Mouse (Mus musculus) thymus, adult 18-20 months (tissue): ENCODE measurements around the gene Gm21988.

Experiments used
- DNase-seq, 2 experiments: peaks; one replicate each; pipeline ENCODE4 v3.0.0; 2022; ENCODE audit warnings: mixed read lengths in 2 of 2

The Gm21988 gene

GRCm38 (mm10) chr11:70235254-70235900 is 4.3 kb downstream of the Gm21988 start:
- no peak for DNase-seq

- DNase-seq = no peak
Measured at GRCm38 (mm10) chr11:70234497-70234896, 5.1 kb downstream of the Gm21988 start.

- DNase-seq = no peak
Measured at GRCm38 (mm10) chr11:70234037-70234436, 5.6 kb downstream of the Gm21988 start.

- no peak for DNase-seq
Measured at GRCm38 (mm10) chr11:70233016-70233415, 6.6 kb downstream of the Gm21988 start.

GRCm38 (mm10) chr11:70232546-70232945 is 7.1 kb downstream of the Gm21988 start:
- DNase-seq = no peak

GRCm38 (mm10) chr11:70230239-70230727 is 9.3 kb downstream of the Gm21988 start:
- peak; percentile 53 to 62 for DNase-seq

GRCm38 (mm10) chr11:70229260-70230010 is 10.2 kb downstream of the Gm21988 start, which contains the start of gene Bcl6b:
TSS of gene Bcl6b (minus strand) at chr11:70229798.
- no peak for DNase-seq

GRCm38 (mm10) chr11:70228828-70229227 is 10.8 kb downstream of the Gm21988 start:
- peak; percentile 67 to 73 for DNase-seq

- DNase-seq = no peak
Measured at GRCm38 (mm10) chr11:70227661-70228245, 11.9 kb downstream of the Gm21988 start.

- DNase-seq = no peak
Measured at GRCm38 (mm10) chr11:70227126-70227525, 12.5 kb downstream of the Gm21988 start.

GRCm38 (mm10) chr11:70226602-70226890 is 13.1 kb downstream of the Gm21988 start:
- DNase-seq = no peak

GRCm38 (mm10) chr11:70225798-70226601 is 13.6 kb downstream of the Gm21988 start:
- no peak for DNase-seq

- no peak for DNase-seq
Measured at GRCm38 (mm10) chr11:70223724-70224123, 15.9 kb downstream of the Gm21988 start.

GRCm38 (mm10) chr11:70221603-70222500 is 17.8 kb downstream of the Gm21988 start:
- DNase-seq = no peak

- DNase-seq = peak; percentile 81 to 90
Measured at GRCm38 (mm10) chr11:70220731-70221602, 18.7 kb downstream of the Gm21988 start, which contains the start of gene Slc16a13. TSS of gene Slc16a13 (minus strand) at chr11:70221064.

- DNase-seq = no peak
Measured at GRCm38 (mm10) chr11:70220323-70220722, 19.3 kb downstream of the Gm21988 start.

- DNase-seq = no peak
Measured at GRCm38 (mm10) chr11:70219873-70220272, 19.8 kb downstream of the Gm21988 start.

- DNase-seq = no peak
Measured at GRCm38 (mm10) chr11:70218741-70219470, 20.7 kb downstream of the Gm21988 start.

- no peak for DNase-seq
Measured at GRCm38 (mm10) chr11:70218039-70218438, 21.6 kb downstream of the Gm21988 start.

GRCm38 (mm10) chr11:70216103-70216502 is 23.5 kb downstream of the Gm21988 start:
- no peak for DNase-seq
